Mouse (Mus musculus) embryonic facial prominence, embryonic 14.5 days (tissue): Measurements from ENCODE around the gene Nudt17. TPM values are rescaled to one million over a fixed set of nuclear protein-coding genes. Genes with fewer than 3 reads are reported as not detected.

Experiments
- ATAC-seq: fragments of 200-750 bp; cut with Nextera tagmentation; 2 replicates; pipeline ENCODE4 v1.8.0; 2017; ENCODE audit warnings: low read depth, moderate number of reproducible peaks, moderate TSS enrichment
- DNase-seq: peaks from one replicate; pipeline ENCODE4 v3.0.0-alpha.2; 2015; ENCODE audit warnings: low spot score
- H3K27ac ChIP-seq: fragments of 300-500 bp; sonication (generic); replicated peaks from 2 replicates; pipeline ENCODE4 v1.5.1; 2014; ENCODE audit warnings: low read depth, mild to moderate bottlenecking, low read length, moderate library complexity
- H3K27me3 ChIP-seq: fragments of 300-500 bp; sonication (generic); replicated peaks from 2 replicates; pipeline ENCODE4 v1.6.1; 2014; ENCODE audit warnings: low read length; ENCODE audit not compliant: control insufficient read depth, insufficient read depth
- H3K36me3 ChIP-seq: fragments of 300-500 bp; sonication (generic); 2 replicates; pipeline ENCODE4 v1.6.1; 2014; ENCODE audit warnings: low read length, mixed read lengths; ENCODE audit not compliant: control insufficient read depth, insufficient read depth
- H3K4me1 ChIP-seq: fragments of 300-500 bp; sonication (generic); 2 replicates; pipeline ENCODE4 v1.6.1; 2014; ENCODE audit warnings: antibody characterized with exemption, low read length; ENCODE audit not compliant: control insufficient read depth, insufficient read depth
- H3K4me2 ChIP-seq: fragments of 300-500 bp; sonication (generic); 2 replicates; pipeline ENCODE4 v1.6.1; 2014; ENCODE audit warnings: low read depth, mild to moderate bottlenecking, low read length, moderate library complexity, mixed read lengths
- H3K4me3 ChIP-seq: fragments of 300-500 bp; sonication (generic); 2 replicates; pipeline ENCODE4 v1.5.1; 2014; ENCODE audit warnings: low read depth, mild to moderate bottlenecking, low read length
- H3K9ac ChIP-seq: fragments of 300-500 bp; sonication (generic); 2 replicates; pipeline ENCODE4 v1.6.1; 2014; ENCODE audit warnings: low read depth, mild to moderate bottlenecking, low read length, moderate library complexity, mixed read lengths
- H3K9me3 ChIP-seq: fragments of 300-500 bp; sonication (generic); 2 replicates; pipeline ENCODE4 v1.6.1; 2016; ENCODE audit warnings: low read length; ENCODE audit not compliant: control insufficient read depth
- WGBS: fragments of 180-500 bp; shearing (Covaris S2); extraction: QIAGEN DNeasy Blood & Tissue Kit; methylation state at CpG from one replicate; pipeline ENCODE4 v1.1.7; 2014; 5-methylcytosine and 5-hydroxymethylcytosine counted together
- polyA plus RNA-seq: library from polyadenylated mRNA; unstranded; fragments of >200 nt; fragmentation: Nextera tagmentation; extraction: Ambion mirVana; gene quantifications from 2 replicates; pipeline ENCODE4 v1.2.1, GENCODE M21; 2014

Nudt17 gene
- polyA plus RNA-seq, 1 experiment from 2014 or later = 9.5 TPM

DNA sequence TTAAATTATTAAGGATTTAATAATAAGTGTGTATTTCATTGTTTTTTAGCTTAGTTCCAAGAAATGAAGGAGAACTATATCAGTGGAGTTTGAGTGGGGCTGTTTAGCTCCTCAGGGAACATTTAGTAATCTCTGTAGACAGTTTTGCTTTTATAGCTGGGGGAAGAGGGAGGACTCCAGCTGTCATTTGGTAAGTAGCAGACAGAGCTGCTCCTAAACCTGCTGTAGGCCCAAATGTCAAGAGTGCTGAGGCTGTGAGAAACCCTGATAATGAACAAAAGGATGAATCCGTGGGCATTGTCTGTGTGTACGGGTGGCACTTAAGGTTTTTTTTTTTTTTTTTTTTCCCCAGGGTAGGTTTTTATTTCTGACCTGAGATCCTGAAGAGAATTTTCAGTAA, 26.8 kb upstream of the Nudt17 start:
- H3K27me3 ChIP-seq = no peaks in the 10 kb centered on the region
- 88% methylated on average over 2 of the region's 2 CpGs for WGBS

DNA sequence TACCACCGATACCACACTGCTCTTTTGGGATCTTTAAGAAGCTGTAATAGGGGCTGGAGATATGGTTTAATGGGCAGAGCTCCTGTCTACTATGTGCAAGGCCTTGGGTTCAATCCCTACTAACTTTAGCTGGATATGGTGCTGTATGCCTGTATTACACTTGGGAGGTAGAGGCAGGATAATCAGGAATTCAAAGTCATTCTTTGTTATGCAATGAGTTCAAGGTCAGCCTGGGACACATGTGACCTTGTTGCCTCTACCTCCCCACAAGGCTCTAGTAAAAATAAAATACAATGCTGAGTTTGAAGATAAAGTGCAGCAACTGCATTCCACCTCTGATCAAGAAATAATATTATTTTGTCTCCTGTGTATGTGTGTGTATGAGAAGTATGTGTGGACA, 25.6 kb upstream of the Nudt17 start:
- Histone ChIP-seq H3K27me3 (no peaks in the 10 kb centered on the region), H3K9me3 (no peaks in the 10 kb centered on the region), H3K9ac (no peak overlapping the region), H3K4me2 (no peak overlapping the region), H3K4me1 (peaks cover 10% of the 10 kb centered on the region), H3K4me3 (no peak overlapping the region), H3K36me3 (no peaks in the 10 kb centered on the region), H3K27ac (no peak overlapping the region)
- ATAC-seq = no peak
- 100% methylated on average over 1 of the region's 1 CpGs for WGBS
- DNase-seq = no peak

More for the DNA sequence above, 26.8 kb upstream of the Nudt17 start:
- no peak overlapping the region for H3K4me3 ChIP-seq
- H3K36me3 ChIP-seq = no peaks in the 10 kb centered on the region
- no peak overlapping the region for H3K27ac ChIP-seq
- no peaks in the 10 kb centered on the region for H3K9me3 ChIP-seq
- no peak overlapping the region for H3K9ac ChIP-seq
- H3K4me2 ChIP-seq = no peak overlapping the region
- DNase-seq (no peak), ATAC-seq (no peak)
- H3K4me1 ChIP-seq = 0 out of 2 replicates have a peak, but pooled peaks cover 2% of the 10 kb centered on the region

DNA sequence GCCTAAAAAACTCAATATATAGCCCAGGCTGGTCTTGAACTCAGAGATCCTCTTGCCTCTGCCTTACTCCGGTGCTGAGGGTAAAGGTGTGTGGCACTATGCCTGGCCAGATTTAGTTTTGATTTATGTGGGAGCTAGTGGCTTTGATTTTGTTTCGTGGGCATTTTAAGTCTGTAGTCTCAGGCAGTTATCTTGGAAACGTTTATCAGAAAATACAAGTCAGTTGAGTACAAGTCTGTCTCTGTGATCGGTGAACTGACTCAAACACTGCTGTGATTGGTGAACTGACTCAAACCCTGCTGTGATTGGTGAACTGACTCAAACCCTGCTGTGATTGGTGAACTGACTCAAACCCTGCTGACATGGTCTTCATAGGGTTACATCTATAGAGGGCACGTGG, 22.4 kb upstream of the Nudt17 start:
- Histone ChIP-seq H3K4me2 (no peak overlapping the region), H3K27me3 (no peaks in the 10 kb centered on the region), H3K9ac (no peak overlapping the region), H3K36me3 (no peaks in the 10 kb centered on the region), H3K9me3 (no peaks in the 10 kb centered on the region), H3K4me3 (no peak overlapping the region), H3K4me1 (peaks cover 22% of the 10 kb centered on the region), H3K27ac (no peak overlapping the region)
- ATAC-seq (no peak), DNase-seq (no peak)
- WGBS = 78% methylated on average over 5 of the region's 5 CpGs

DNA sequence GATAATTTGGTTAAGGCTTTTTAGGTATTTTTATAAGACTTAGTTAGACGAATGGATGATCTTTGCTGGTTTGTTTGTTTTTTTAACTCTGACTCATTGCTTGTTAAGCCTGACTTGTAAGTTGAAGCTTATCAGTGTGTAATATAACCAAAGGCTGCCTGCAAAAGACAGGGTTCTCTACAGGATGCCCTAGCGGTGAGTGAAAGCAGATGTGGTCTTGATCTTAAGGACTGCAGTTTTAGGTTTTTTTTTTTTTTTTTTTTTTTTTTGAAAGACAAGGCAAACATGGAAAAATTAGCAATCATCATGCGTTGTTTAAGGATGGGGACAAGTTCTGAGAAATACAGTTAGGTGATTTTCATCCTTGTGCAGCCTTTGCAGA, 21.0 kb upstream of the Nudt17 start:
- H3K36me3 ChIP-seq = no peaks in the 10 kb centered on the region
- H3K27me3 ChIP-seq = no peaks in the 10 kb centered on the region
- no peaks in the 10 kb centered on the region for H3K9me3 ChIP-seq
- peaks cover 22% of the 10 kb centered on the region for H3K4me1 ChIP-seq
- no peak overlapping the region for H3K27ac ChIP-seq
- peak overlapping the region; percentile 81; the same call in 1 of the 2 replicates for H3K4me2 ChIP-seq
- no peak overlapping the region for H3K4me3 ChIP-seq
- ATAC-seq (no peak), DNase-seq (peak; percentile 48)
- no peak overlapping the region for H3K9ac ChIP-seq
- WGBS = 28% methylated on average over 3 of the region's 3 CpGs

DNA sequence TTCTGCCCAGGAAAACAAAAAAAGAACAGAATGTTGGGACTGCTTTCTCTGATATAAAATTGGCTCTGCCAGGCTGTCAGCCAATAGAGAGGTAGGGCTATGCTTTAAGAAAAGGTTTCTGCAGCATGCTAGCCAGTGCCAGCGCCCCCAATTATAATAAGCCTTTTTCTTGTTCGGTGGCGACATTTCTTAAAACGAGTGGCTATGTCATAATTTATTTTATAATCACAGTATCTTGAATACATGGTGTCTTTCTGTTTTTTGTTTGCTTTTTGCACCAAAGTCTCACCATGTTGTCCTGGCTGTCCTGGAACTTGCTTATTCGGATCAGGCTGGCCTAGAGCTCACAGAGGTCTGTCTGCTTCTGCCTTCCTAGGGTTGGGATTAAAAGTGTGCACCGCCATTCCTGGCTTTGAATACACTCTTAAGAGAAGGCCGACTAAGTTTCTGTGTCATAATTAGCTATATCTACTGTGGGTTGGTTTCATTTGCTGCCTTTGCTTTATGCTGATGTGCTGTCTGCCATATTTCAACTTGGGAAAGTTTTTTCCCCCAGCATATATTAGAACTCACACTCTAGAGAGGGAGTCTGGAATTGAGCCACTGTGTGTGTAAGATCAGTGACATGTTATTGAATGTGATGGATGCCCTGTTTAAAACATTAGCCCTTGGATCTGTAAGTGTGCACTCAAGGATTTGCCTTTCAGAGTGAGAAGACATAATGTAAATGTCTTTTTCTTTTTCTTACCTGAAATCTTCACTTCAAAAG, 20.5 kb upstream of the Nudt17 start:
- Histone ChIP-seq H3K4me2 (peak overlapping the region; percentile 81), H3K36me3 (no peaks in the 10 kb centered on the region), H3K4me1 (peaks cover 22% of the 10 kb centered on the region), H3K27me3 (no peaks in the 10 kb centered on the region), H3K4me3 (peak overlapping the region; percentile 91), H3K9me3 (no peaks in the 10 kb centered on the region), H3K9ac (peak overlapping the region; percentile 85), H3K27ac (peak overlapping the region; percentile 91; the same call in 1 of the 2 replicates)
- DNase-seq = no peak
- 41% methylated on average over 7 of the region's 7 CpGs for WGBS
- no peak for ATAC-seq

DNA sequence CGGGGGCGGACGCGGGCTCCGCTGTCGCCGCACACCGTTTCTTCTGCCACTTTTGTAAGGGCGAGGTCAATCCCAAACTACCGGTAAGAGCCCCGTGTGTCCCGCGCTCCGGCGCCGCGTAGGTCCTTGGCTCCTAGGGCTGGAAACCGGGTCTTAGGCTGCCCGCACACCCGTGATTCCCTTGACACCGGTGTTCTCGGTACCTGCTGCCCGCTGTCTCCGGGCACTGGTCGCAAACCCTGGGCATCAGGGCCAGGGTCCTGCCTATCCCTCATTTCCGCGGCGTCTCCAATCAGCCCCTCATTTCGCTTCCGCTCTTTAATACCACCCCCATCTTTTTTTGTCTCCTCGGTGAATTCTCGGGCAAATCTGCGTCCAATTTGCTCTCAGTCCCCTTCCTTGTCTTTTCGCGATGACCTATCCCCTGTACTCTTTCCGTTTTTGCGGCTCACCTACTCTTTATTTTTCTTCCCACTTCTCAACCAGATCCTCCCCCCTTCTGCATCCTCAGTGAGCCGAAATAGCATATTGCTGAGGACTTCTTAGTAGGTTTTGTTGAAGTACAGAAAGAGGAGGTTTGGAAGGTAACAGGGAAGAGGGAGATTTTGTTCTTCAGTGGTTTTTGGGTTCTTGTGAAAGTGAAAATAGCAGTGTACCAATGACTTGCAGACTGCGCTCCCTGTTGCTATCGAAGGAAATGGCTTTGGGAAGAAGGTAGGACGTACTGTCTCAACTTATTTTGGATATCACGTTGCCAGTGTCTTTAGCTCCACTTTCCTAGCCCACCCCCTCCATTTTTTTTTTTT, 19.7 kb upstream of the Nudt17 start:
- Histone ChIP-seq H3K4me3 (peak overlapping the region; percentile 91), H3K27ac (peak overlapping the region; percentile 91), H3K9ac (peak overlapping the region; percentile 85), H3K4me1 (peaks cover 22% of the 10 kb centered on the region), H3K36me3 (no peaks in the 10 kb centered on the region; the same call in 1 of the 2 replicates), H3K4me2 (peak overlapping the region; percentile 81), H3K9me3 (no peaks in the 10 kb centered on the region), H3K27me3 (no peaks in the 10 kb centered on the region)
- under 1% methylated on average over 27 of the region's 42 CpGs for WGBS
- peak; percentile 22 for DNase-seq
- no peak for ATAC-seq

DNA sequence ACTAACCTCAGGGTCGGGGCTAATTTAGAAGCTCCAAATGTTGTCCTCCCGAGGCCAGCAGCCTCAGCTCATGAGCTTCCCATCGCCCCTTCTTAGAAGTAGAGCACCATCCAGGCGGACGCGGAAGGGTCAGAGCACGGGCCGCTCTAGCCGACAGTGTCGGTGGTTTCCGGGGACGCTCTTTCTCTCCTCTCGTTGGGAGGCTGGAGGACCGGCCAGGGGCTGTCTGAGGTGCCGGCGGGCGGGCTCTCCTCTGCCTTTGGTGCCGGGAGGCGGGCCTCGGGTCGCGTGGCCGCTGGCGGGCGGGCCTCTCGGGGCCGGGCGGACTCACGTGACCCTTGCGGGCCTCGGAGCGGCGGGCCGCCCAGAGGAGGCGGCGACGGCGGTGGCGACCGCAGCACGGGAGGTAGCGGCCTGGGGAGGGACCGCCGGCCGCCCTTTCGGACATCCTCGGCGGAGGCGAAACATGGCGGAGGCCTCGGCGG, 19.0 kb upstream of the Nudt17 start, which contains the start of the genes Polr3c and Rnf115:
Polr3c (minus strand) TSS at position 286 of the 485 bp plus-strand sequence.
Rnf115 (plus strand) TSS at position 322 of the 485 bp plus-strand sequence.
- H3K27ac ChIP-seq = peak within 1 kb of the TSS; percentile 91
- peak within 1 kb of the TSS; percentile 85 for H3K9ac ChIP-seq
- no peaks in the 10 kb centered on the region for H3K27me3 ChIP-seq
- peak; percentile 96 for DNase-seq
- H3K4me2 ChIP-seq = peak within 1 kb of the TSS; percentile 81
- peaks cover 22% of the 10 kb centered on the region for H3K4me1 ChIP-seq
- no peaks in the 10 kb centered on the region for H3K9me3 ChIP-seq
- ATAC-seq = peak; percentile 100
- H3K4me3 ChIP-seq = peak within 1 kb of the TSS; percentile 91
- 0% methylated on average over 12 of the region's 52 CpGs for WGBS
- H3K36me3 ChIP-seq = peaks cover 3% of the 10 kb centered on the region

DNA sequence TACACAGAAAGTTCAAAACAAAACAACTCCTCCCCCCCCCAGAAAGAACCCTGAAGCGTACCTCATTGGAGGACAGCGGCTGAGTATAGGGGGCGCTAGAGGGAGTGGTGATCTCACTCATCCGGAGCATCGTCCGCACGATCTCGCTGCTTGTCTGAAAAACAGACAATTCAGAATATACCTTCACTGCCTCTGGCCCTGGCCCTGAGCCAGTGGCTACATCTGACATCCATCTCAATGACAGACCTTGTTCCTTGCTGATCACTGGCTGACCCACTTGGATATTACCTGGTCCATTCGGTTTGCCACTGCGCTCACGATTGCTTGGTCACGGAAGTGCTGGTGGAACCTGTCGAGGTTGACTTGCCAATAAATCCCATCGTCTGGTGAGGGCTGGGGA, 10.8 kb upstream of the Nudt17 start:
- ATAC-seq (no peak), DNase-seq (peak; percentile 62)
- H3K27me3 ChIP-seq = no peaks in the 10 kb centered on the region
- H3K27ac ChIP-seq = no peak overlapping the region
- no peak overlapping the region for H3K9ac ChIP-seq
- H3K4me3 ChIP-seq = no peak overlapping the region
- WGBS = 33% methylated on average over 14 of the region's 14 CpGs
- H3K4me1 ChIP-seq = no peaks in the 10 kb centered on the region
- no peak overlapping the region for H3K4me2 ChIP-seq
- H3K9me3 ChIP-seq = no peaks in the 10 kb centered on the region
- peaks cover 50% of the 10 kb centered on the region for H3K36me3 ChIP-seq
